Mouse (Mus musculus): ENCODE results near the gene Nt5m.

DNA sequence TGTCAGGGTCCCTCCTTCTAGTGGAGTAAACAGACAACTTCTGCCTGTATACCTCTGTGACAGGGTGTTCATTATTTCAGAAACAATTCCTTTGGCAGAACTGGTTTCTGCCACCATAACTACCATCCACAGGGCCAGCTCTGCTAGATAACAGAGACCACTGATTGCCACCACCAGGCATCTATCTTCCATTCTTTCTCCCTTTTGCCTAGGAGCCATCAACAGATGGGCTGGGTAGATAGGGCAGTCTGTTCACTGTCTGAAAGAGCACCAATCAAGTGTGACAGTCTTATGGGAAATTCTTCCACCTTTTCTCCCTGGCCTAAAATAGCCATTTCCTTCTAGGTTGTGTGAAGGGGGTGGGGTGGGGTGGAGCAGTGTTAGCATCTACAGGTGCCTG, 71.3 kb downstream of the Nt5m start:
- TF ChIP-seq CTCF (IDR thresholded peaks at IDR 0.05; ENCODE audit: control insufficient read depth, insufficient read depth, insufficient read length) (no peak), MAX (IDR thresholded peaks at IDR 0.05) (no peak)
